Mouse (Mus musculus) thymus, postnatal 4 days (tissue): ENCODE data around the gene Zfp420.
"Not testable (repeated sequence)": the region's sequence is repeated elsewhere in the genome, so short reads cannot be mapped to it uniquely, and the experiment has no call there.

Experiments used
- DNase-seq: peaks from one replicate; pipeline ENCODE4 v3.0.0; 2021

The Zfp420 gene

DNA sequence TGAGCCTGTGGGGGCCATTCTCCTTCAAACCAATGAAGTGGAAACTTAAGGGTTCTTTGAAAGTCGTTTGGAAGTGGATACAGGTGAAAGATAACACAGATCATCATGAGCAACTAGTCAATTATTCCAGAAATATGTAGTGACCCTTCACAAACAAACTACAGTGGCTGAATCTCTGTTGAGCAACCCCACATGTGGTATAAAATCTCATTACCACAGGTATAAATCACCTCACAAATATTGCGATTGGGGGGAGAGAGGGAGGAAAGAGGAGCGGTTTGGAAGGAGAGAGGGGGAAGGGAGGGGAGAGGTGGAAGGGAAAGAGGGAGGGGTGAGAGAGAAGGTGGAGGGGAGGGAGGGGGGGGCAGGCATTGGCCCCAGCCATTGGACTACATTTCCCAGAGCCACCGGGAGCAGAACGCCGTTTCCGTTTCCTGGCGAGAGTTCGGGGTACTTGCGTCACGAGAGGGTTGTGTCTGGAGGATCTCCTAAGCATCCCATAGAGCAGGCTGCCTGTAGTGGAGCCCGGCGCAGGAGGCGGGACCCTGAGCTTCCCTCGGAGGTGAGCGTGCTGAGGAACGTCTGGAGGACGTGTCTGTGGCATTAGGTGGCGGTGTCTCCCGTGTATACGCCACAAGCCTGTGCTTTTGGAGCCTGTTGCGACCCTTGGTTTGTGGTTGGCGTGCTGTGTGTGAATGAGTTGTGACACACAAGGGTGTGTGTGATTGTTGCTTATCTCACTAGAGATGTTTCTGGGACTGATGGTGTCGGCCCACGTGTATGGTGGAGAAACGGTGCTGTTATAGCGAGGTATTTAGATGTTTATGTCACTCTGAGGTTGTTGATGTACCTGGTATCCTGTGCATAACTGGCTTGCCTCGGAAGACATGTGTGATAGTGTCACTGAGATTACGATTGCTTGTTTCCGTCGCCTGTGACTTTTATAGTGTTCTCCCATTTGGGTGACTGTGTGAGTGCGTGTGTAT is at the start of gene Zfp420:
Zfp420 (plus strand) TSS at position 448 of the 986 bp plus-strand sequence.
- DNase-seq = peak; percentile 83

DNA sequence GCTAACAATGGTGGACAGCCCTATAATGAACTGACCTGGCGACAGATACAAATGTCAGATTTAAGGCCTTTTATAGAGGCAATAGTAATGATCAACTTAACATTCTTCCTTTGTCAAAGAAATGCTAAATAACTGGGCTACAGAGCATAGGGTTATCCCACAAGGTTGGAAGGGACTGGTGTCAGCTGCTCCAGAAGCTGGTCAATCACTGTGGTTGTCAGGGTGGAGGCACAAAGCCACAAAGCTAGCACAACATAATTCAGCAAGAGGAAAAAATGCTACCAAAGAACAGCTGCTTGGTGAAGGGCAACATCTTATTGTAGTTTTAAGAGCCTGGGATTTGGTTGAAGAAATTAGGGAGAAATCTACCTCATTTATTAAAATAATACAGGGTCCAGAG is 47.5 kb upstream of the Zfp420 start:
- DNase-seq = no peak

DNA sequence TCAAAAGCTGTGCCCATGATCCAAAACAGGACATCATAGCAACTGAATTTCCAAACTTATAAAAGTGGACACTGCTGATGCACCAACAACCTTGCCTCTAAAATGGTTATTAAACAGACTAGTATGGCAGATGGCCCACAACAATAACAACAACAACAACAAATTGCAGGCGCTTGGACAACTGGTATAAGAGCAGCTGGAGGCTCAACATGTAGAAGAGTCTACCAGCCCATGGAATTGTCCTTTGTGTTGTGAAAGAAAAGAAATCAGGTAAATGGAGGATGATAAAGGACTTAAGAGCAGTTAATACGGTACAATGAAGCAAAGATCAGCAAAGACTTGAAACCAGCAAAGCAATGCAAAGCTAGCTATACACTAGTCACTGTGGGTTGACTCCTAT is 45.4 kb upstream of the Zfp420 start:
- no peak for DNase-seq

- peak; percentile 13 for DNase-seq
Measured at GRCm38 (mm10) chr7:29815061-29815784, 44.6 kb upstream of the Zfp420 start.

GRCm38 (mm10) chr7:29815910-29816429 is 43.8 kb upstream of the Zfp420 start, which contains the start of gene Zfp790:
Gene Zfp790 (plus strand): TSS chr7:29816114.
- DNase-seq = peak; percentile 77

GRCm38 (mm10) chr7:29818619-29819254 is 41.0 kb upstream of the Zfp420 start:
- DNase-seq = peak; percentile 81

DNA sequence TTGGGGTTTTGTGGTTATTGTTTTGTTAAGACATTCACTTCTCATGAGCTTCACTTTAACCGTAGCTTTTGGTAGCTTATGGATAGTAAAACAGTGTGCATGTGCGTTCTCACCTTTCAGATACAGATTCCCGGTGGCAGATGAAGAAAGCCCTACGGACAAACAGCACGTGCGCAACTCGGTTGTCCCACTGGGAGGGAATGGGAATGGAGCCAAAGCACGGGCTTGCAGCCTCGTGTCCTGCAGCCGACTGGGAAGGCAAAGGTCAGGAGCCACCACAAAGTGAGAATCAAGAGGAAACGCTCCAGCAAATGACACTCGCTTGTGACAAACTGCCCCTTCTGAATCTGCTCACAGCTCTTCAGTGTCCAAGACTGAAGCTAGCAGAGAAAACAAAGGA is 31.8 kb upstream of the Zfp420 start:
- no peak for DNase-seq

DNA sequence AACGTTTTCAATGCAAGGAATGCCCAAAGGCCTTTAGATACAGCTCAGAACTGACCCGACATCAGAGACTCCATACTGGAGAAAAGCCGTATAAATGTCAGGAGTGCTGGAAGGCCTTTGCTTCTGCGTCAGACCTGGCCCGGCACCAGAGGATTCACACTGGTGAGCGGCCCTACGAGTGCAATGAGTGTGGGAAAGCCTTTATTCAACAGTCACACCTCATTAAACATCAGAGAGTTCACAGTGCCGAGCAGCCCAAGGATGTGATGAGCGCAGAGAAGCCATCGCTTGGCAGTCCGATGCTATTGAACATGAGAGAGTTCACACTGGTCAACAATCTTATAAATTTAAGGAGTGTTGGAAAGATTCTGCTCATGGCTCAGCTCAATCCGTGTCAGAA is 30.0 kb upstream of the Zfp420 start:
- DNase-seq = no peak

- no peak for DNase-seq
Measured at GRCm38 (mm10) chr7:29836816-29837215, 23.0 kb upstream of the Zfp420 start.

DNA sequence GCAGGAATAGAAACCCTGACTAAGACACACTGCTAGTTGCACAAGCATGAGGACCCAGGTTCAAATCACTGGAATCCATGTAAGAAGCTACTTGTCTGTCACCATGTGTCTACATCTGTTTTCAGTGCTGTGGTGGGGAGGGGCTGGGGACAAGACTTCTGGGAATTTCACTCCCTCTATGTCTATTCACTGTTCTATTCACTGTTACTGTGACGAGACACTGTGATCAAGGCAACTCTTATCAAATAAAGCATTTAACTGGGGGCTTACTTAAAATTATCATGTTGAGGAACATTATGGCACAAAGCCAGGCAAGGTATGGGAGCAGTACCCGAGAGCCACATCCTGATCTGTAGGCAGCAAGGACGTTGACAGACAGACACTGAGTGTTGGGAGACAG is 20.5 kb upstream of the Zfp420 start:
- DNase-seq = no peak

DNA sequence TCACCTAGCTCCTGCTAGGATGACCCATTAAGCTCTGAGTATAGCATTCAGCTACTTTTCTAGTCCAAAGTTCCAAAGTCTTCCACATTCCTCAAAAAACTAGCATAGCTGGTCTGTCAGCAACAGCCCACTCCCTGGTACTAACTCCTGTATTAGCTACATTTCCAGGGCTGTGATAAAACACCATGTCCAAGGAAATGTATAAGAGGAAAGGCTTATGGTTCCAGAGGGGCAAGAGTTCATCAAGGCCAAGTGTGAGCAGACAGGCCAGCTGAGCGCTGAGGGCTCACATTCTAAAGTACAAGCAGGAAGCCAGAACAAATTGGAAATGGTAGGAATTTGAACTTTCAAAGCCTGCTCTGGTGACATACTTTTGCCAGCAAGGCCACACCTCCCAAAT is 17.7 kb upstream of the Zfp420 start:
- DNase-seq = no peak

DNA sequence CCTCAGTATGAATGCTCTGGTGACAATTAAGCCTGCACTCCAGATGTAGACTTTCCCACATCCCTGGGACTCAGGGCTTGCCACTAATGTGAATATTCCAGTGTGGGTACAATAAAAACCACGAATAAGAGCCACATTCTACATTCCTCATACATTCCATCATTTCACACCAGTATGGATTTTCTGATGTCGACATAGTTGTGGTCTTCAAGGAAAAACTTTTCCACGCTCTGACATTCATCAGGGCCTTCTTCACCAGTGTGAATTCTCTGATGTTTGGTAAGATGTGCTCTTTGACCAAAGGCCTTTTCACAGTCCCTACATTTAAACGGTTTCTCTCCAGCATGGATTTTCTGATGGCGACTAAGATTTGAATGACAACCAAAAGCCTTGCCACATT is 15.2 kb upstream of the Zfp420 start:
- DNase-seq = no peak

DNA sequence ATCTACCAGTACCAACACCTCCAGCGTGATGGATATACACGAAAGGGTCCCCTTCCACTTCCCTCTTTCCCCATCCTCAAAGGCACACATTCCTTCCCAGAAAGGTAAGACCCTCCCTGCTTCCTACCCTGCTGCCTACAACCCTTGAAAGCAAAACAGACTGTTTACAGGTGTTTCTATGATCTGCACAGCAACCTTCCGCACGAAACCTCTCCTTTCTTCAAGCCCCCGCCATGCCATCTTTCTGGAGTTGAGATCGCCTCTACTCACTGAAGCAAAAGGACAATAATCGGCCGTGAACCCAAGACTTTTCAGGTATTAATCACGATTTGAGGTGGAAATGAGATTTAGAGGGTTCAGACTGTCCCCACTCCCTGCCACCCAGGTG is 7.0 kb upstream of the Zfp420 start:
- no peak for DNase-seq

- DNase-seq = peak; percentile 92
Measured at GRCm38 (mm10) chr7:29853219-29853842, 6.4 kb upstream of the Zfp420 start, which contains the start of gene Zfp940. Gene Zfp940 (minus strand): TSS chr7:29853669.

- DNase-seq = no peak
Measured at GRCm38 (mm10) chr7:29861660-29862059, 1.9 kb downstream of the Zfp420 start.

DNA sequence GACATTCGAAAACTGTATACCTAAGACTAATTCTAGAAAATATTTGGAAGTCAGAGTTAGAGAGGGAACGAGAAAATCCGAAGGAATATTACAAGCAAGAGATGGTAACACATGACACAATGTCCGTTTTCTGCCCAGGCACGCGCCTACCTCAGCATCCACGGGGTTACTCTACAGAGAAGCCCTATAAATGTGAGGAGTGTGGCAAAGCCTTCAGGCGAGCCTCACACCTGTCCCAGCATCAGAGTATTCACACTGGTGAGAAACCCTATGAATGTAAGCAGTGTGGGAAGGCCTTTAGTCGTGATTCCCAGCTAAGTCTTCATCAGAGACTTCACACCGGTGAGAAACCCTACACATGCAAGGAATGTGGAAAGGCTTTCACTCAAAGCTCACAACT is 14.5 kb downstream of the Zfp420 start:
- no peak for DNase-seq

- not testable (repeated sequence) for DNase-seq
Measured at GRCm38 (mm10) chr7:29877561-29877960, 17.8 kb downstream of the Zfp420 start.

DNA sequence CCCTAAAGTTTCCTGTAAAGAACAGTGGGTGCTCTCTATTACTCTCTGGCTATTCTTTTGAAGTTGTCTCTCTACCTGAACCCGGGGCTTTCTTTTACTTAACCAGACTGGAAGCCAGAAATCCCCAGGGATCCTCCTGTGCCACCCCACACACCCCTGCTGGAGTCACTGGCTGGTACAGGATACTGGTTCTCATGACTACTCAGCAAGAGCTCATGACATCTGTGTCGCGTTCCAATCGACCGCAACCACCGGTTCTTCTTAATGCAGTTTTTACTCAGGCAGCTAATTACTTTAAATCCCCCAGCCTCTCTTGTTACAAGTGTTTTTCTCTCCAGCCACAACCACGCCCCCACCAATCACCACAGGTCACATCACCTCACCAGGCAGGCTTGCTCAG is 20.3 kb downstream of the Zfp420 start:
- DNase-seq = no peak

GRCm38 (mm10) chr7:29880916-29881315 is 21.1 kb downstream of the Zfp420 start:
- DNase-seq = no peak

DNA sequence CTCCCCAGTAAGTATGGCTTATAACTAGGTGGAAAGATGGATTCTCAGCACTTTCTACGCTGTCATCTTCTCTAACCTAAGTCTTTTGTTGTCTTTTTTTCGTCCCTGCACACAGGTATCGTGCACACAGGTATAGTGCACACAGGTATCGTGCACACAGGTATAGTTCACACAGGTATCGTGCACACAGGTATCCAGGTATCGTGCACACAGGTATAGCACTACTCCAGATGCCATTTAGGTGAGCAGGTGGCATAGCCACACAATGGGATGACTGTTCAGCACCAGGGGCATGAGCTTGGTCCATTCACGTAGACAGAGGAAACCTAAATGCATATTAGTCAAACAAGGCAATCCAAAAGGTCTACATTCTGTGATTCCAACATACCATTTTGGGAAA is 30.7 kb downstream of the Zfp420 start:
- no peak for DNase-seq

DNA sequence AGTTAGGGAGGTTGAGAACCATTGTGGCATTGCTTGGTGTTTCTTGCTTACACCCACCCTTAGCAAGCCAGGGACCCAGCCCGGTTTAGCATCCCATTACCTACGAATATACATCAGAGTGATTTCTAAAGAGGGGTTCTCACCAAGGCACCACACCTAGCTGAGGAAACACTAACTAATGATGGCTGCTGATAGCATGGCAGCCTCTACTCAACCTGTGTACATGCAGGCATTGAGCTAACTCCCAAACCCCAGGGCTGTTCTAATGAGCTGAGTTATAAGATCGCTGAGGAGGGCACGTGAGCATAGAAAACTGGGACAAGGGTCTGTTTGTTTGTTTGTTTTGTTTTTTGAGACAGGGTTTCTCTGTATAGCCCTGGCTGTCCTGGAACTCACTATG is 33.0 kb downstream of the Zfp420 start:
- no peak for DNase-seq

- DNase-seq = no peak
Measured at GRCm38 (mm10) chr7:29898351-29898750, 38.6 kb downstream of the Zfp420 start.

GRCm38 (mm10) chr7:29904101-29904500 is 44.3 kb downstream of the Zfp420 start:
- no peak for DNase-seq
